Mouse (Mus musculus) brown adipose tissue, adult 24 weeks (tissue): ENCODE data around the gene Abhd16b. TPM values are rescaled to one million over a fixed set of nuclear protein-coding genes. Genes with fewer than 3 reads are reported as not detected.

Experiments
- H3K27ac ChIP-seq: fragments of 200-500 bp; replicated peaks from 2 replicates; pipeline ENCODE4 v1.5.1; 2012; ENCODE audit warnings: low read depth, mild to moderate bottlenecking, low read length
- H3K4me1 ChIP-seq: fragments of 200-500 bp; 2 replicates; pipeline ENCODE4 v1.6.1; 2012; ENCODE audit warnings: low read length, mixed read lengths; ENCODE audit not compliant: control insufficient read depth, insufficient read depth, insufficient read length
- H3K4me3 ChIP-seq: fragments of 200-500 bp; 2 replicates; pipeline ENCODE4 v1.5.1; 2012; ENCODE audit warnings: low read depth, mild to moderate bottlenecking, low read length, moderate library complexity; ENCODE audit not compliant: insufficient read depth
- polyA plus RNA-seq: library from polyadenylated mRNA; stranded (reverse); fragments of >200 nt; gene quantifications from 2 replicates; pipeline ENCODE4 v1.2.4, GENCODE M21; 2012; ENCODE audit not compliant: missing spikeins, insufficient read depth, insufficient read length

Abhd16b gene
- not detected in 2 replicates for polyA plus RNA-seq

GRCm38 (mm10) chr2:181493156-181493927, at the start of gene Abhd16b:
Abhd16b (plus strand) TSS chr2:181493206.
- peaks cover 9% of the 10 kb centered on the region; the same call in 1 of the 2 replicates for H3K4me1 ChIP-seq
- no peak within 1 kb of the TSS for H3K27ac ChIP-seq
- no peak within 1 kb of the TSS for H3K4me3 ChIP-seq

DNA sequence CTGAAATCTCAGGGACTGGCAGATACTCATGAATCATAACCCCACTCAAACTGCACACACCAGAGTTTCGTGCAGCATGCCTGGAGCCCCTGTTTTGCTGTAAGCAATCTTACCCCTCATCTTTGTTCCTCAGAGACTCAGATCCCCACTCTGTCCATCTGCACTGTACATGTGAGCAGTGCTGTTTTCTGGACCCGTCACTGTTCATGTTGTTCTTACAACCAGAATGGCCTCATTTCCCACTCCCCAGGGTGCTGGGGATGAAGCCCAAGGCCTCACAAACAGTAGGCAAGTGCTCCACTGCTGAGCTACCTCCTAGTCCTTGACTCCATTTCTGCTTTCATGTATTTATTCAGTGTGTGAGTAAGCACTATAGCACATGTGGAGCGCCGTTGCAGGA, 40.8 kb upstream of the Abhd16b start:
- H3K4me1 ChIP-seq, result peaks cover 26% of the 10 kb centered on the region
- no peak overlapping the region for H3K4me3 ChIP-seq
- H3K27ac ChIP-seq, result no peak overlapping the region

GRCm38 (mm10) chr2:181453274-181453673, 39.7 kb upstream of the Abhd16b start:
- Histone ChIP-seq H3K27ac (no peak overlapping the region), H3K4me3 (no peak overlapping the region), H3K4me1 (peaks cover 26% of the 10 kb centered on the region)

DNA sequence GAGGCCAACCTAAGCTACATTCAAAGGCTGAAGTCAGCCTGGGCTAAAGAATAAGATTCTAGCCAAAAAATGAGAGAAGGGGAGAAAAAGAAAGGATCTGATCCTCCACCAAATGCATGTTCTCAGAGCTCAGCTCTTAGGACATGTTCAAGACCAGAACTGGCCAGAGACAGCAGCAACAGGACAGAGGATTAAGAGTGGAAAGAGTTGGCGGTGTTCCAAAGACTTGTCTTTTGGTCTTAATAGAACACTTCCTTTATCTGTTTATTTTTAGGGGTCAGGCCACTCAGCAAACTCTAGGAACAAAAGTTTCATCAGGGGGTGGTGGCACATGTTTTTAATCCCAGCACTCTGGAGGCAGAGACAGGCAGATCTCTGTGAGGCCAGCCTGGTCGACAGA, 37.1 kb upstream of the Abhd16b start:
- Histone ChIP-seq H3K4me1 (peaks cover 14% of the 10 kb centered on the region), H3K27ac (peak overlapping the region; percentile 59), H3K4me3 (no peak overlapping the region)

GRCm38 (mm10) chr2:181457831-181458230, 35.2 kb upstream of the Abhd16b start:
- Histone ChIP-seq H3K27ac (peak overlapping the region; percentile 64; the same call in 1 of the 2 replicates), H3K4me3 (peak overlapping the region; percentile 87), H3K4me1 (peaks cover 7% of the 10 kb centered on the region)

GRCm38 (mm10) chr2:181458411-181459152, 34.4 kb upstream of the Abhd16b start:
- H3K4me1 ChIP-seq, result peaks cover 12% of the 10 kb centered on the region

GRCm38 (mm10) chr2:181459153-181459672, 33.8 kb upstream of the Abhd16b start, which contains the start of gene Zbtb46:
Zbtb46 (minus strand) TSS chr2:181459426.
- H3K4me3 ChIP-seq, result peak within 1 kb of the TSS; percentile 91
- peak within 1 kb of the TSS; percentile 89 for H3K27ac ChIP-seq
- peaks cover 12% of the 10 kb centered on the region for H3K4me1 ChIP-seq

More at GRCm38 (mm10) chr2:181458411-181459152, 34.4 kb upstream of the Abhd16b start:
- peak overlapping the region; percentile 87 for H3K4me3 ChIP-seq
- H3K27ac ChIP-seq, result peak overlapping the region; percentile 64

GRCm38 (mm10) chr2:181459673-181460621, 33.1 kb upstream of the Abhd16b start:
- Histone ChIP-seq H3K27ac (peak overlapping the region; percentile 89), H3K4me3 (peak overlapping the region; percentile 91)

DNA sequence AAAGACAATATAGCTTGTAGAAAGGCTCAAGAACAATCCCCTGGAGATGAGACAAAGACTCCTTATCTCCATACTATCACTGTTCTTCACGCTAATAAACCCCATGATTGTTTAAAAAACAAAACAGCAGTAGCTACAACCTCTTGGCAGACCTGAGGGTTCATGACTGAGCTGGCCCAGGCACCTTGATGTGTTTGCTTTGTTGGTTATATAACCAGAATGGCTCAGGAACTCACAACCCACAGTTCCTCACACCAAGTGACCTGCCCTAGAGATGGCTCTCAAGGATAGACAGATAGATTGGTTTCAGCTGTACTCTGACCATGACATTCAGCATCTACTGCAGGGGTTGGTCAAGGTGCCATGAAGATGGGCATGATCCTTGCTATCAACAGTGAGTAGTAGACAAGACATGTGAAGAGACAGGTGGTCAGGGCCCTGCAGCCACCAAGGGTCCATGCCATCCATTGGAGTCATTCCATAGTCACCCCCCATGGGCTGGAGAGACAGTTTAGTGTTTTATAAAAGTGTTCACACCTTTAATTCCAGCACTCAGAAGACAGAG, 31.4 kb upstream of the Abhd16b start:
- H3K4me3 ChIP-seq, result no peak overlapping the region
- H3K27ac ChIP-seq, result no peak overlapping the region
- H3K4me1 ChIP-seq, result peaks cover 16% of the 10 kb centered on the region

More at GRCm38 (mm10) chr2:181459673-181460621, 33.1 kb upstream of the Abhd16b start:
- peaks cover 12% of the 10 kb centered on the region for H3K4me1 ChIP-seq

DNA sequence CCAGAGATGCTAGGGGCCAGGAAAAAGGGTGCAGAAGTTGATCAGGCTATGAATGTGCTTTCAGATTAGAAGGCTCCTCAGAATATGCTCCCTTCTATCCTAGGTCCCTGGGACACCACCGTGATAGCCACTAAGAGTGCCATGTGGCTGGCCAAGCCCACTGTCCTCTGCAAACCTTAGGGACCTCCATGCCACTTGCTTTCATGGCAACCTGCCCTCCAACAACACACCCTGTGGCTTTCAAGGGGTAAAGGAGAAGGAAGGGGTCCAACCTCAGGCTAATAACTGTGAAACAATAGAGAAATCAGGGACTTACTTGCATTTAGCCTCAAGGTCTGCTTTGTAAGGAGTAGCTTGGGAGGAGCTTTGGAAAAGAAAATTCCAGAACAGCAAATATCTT, 30.4 kb upstream of the Abhd16b start:
- Histone ChIP-seq H3K4me3 (no peak overlapping the region), H3K27ac (no peak overlapping the region), H3K4me1 (peaks cover 16% of the 10 kb centered on the region)

DNA sequence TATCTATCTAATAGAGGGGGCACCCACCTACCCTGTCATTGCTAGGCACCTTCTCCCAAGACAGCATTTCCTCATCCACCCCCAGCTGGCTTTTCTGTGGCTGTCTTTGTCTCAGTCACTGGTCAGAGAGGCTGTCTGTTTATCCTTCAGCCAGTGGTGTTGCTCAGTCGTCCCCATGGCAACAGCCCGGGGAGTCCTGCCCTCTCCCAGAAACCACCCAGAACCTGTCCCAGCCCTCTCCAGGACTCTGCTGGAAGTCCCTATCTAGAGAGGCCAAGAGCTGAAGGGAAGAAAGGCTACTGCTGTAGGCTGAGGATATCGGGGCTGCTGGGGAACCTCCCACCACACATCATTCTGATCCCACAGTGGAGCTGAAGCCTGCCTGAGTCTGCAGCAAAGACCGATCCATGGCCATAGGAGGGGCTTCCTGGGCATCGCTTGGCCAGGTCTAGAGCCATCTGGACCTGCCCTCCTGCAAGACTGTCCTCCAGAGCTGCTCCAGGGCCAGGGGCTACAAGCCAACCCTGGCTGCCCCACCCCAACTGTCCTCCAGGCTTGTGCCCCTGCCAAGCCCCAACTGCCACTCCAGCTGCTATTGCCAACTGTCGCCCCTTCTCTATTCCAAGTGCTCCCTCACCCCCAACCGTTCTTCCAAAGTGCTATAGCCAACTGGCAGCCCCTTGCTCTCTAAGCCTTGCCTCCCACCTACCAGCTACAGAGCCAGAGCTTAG, 29.8 kb upstream of the Abhd16b start:
- H3K4me3 ChIP-seq, result no peak overlapping the region
- H3K4me1 ChIP-seq, result peaks cover 18% of the 10 kb centered on the region
- H3K27ac ChIP-seq, result no peak overlapping the region

- peaks cover 27% of the 10 kb centered on the region for H3K4me1 ChIP-seq
- no peak overlapping the region for H3K4me3 ChIP-seq
- H3K27ac ChIP-seq, result peak overlapping the region; percentile 71; the same call in 1 of the 2 replicates
These were observed 27.6 kb upstream of the Abhd16b start for GRCm38 (mm10) chr2:181465423-181465822.

- Histone ChIP-seq H3K27ac (peak overlapping the region; percentile 96), H3K4me3 (no peak overlapping the region), H3K4me1 (peaks cover 40% of the 10 kb centered on the region)
These were observed 22.7 kb upstream of the Abhd16b start for GRCm38 (mm10) chr2:181470285-181470684.
